Mouse (Mus musculus): ENCODE measurements around the gene Olfr775. TPM values are rescaled to one million over a fixed set of nuclear protein-coding genes. Genes with fewer than 3 reads are reported as not detected.

Gene Olfr775
- not detected in 2 replicates for polyA plus RNA-seq (2014; fragmentation: Nextera tagmentation; extraction: Ambion mirVana)

- DNase-seq (ENCODE audit: low spot score) (no peak), ATAC-seq (replicated peaks; ENCODE audit: low FRiP score) (no peak)
- Histone ChIP-seq H3K27me3 (ENCODE audit: control insufficient read depth, insufficient read depth, low read length) (no peaks in the 10 kb centered on the region), H3K4me1 (replicated peaks; ENCODE audit: control insufficient read depth, insufficient read depth, low read length) (no peaks in the 10 kb centered on the region), H3K4me2 (ENCODE audit: low read depth, low read length, severe bottlenecking) (no peak within 1 kb of the TSS), H3K27ac (ENCODE audit: low read depth, low read length) (no peak within 1 kb of the TSS), H3K36me3 (ENCODE audit: control insufficient read depth, insufficient read depth, low read length) (no peaks in the 10 kb centered on the region), H3K9me3 (ENCODE audit: control insufficient read depth, low read length) (no peaks in the 10 kb centered on the region), H3K9ac (ENCODE audit: low read length) (no peak within 1 kb of the TSS), H3K4me3 (ENCODE audit: low read depth, low read length) (no peak within 1 kb of the TSS)
- 81% methylated on average over 3 of the region's 3 CpGs for WGBS
Measured at GRCm38 (mm10) chr10:129248112-129248511, at the start of gene Olfr775. TSS of gene Olfr775 (plus strand) at chr10:129248412.

- ATAC-seq (replicated peaks; ENCODE audit: low FRiP score), result no peak
- no peaks in the 10 kb centered on the region for H3K4me1 ChIP-seq (replicated peaks; ENCODE audit: control insufficient read depth, insufficient read depth, low read length)
- H3K9me3 ChIP-seq (ENCODE audit: control insufficient read depth, low read length), result no peaks in the 10 kb centered on the region
- WGBS, result 87% methylated on average over 1 of the region's 1 CpGs
- H3K4me3 ChIP-seq (ENCODE audit: low read depth, low read length), result no peak overlapping the region
- H3K9ac ChIP-seq (ENCODE audit: low read length), result no peak overlapping the region
- H3K36me3 ChIP-seq (ENCODE audit: control insufficient read depth, insufficient read depth, low read length), result no peaks in the 10 kb centered on the region
- DNase-seq (ENCODE audit: low spot score), result no peak
- H3K4me2 ChIP-seq (ENCODE audit: low read depth, low read length, severe bottlenecking), result no peak overlapping the region
- H3K27me3 ChIP-seq (ENCODE audit: control insufficient read depth, insufficient read depth, low read length), result no peaks in the 10 kb centered on the region
- H3K27ac ChIP-seq (ENCODE audit: low read depth, low read length), result no peak overlapping the region
Measured at GRCm38 (mm10) chr10:129230737-129231136, 17.5 kb upstream of the Olfr775 start.

GRCm38 (mm10) chr10:129235904-129236303 lies 12.3 kb upstream of the Olfr775 start, which contains the start of gene Olfr774:
TSS of gene Olfr774 (plus strand) at chr10:129236204.
- H3K9ac ChIP-seq (ENCODE audit: low read length), result no peak within 1 kb of the TSS
- no peak within 1 kb of the TSS for H3K4me2 ChIP-seq (ENCODE audit: low read depth, low read length, severe bottlenecking)
- no peaks in the 10 kb centered on the region for H3K4me1 ChIP-seq (replicated peaks; ENCODE audit: control insufficient read depth, insufficient read depth, low read length)
- ATAC-seq (replicated peaks; ENCODE audit: low FRiP score), result no peak
- no peak for DNase-seq (ENCODE audit: low spot score)
- no peak within 1 kb of the TSS for H3K27ac ChIP-seq (ENCODE audit: low read depth, low read length)
- no peaks in the 10 kb centered on the region for H3K27me3 ChIP-seq (ENCODE audit: control insufficient read depth, insufficient read depth, low read length)
- WGBS, result 72% methylated on average over 2 of the region's 2 CpGs
- no peaks in the 10 kb centered on the region for H3K9me3 ChIP-seq (ENCODE audit: control insufficient read depth, low read length)
- H3K4me3 ChIP-seq (ENCODE audit: low read depth, low read length), result no peak within 1 kb of the TSS
- no peaks in the 10 kb centered on the region for H3K36me3 ChIP-seq (ENCODE audit: control insufficient read depth, insufficient read depth, low read length)

GRCm38 (mm10) chr10:129258827-129259226 lies 10.6 kb downstream of the Olfr775 start, which contains the start of gene Olfr776:
TSS of gene Olfr776 (plus strand) at chr10:129259127.
- Histone ChIP-seq H3K27ac (ENCODE audit: low read depth, low read length) (no peak within 1 kb of the TSS), H3K4me3 (ENCODE audit: low read depth, low read length) (no peak within 1 kb of the TSS), H3K9me3 (ENCODE audit: control insufficient read depth, low read length) (no peaks in the 10 kb centered on the region), H3K4me1 (replicated peaks; ENCODE audit: control insufficient read depth, insufficient read depth, low read length) (no peaks in the 10 kb centered on the region), H3K36me3 (ENCODE audit: control insufficient read depth, insufficient read depth, low read length) (no peaks in the 10 kb centered on the region), H3K9ac (ENCODE audit: low read length) (no peak within 1 kb of the TSS), H3K27me3 (ENCODE audit: control insufficient read depth, insufficient read depth, low read length) (no peaks in the 10 kb centered on the region), H3K4me2 (ENCODE audit: low read depth, low read length, severe bottlenecking) (no peak within 1 kb of the TSS)
- no peak for DNase-seq (ENCODE audit: low spot score)
- ATAC-seq (replicated peaks; ENCODE audit: low FRiP score), result no peak

- no peak within 1 kb of the TSS for H3K9ac ChIP-seq (ENCODE audit: low read length)
- H3K27me3 ChIP-seq (ENCODE audit: control insufficient read depth, insufficient read depth, low read length), result no peaks in the 10 kb centered on the region
- WGBS, result 88% methylated on average over 2 of the region's 2 CpGs
- no peak within 1 kb of the TSS for H3K4me2 ChIP-seq (ENCODE audit: low read depth, low read length, severe bottlenecking)
- H3K4me3 ChIP-seq (ENCODE audit: low read depth, low read length), result no peak within 1 kb of the TSS
- no peaks in the 10 kb centered on the region for H3K4me1 ChIP-seq (replicated peaks; ENCODE audit: control insufficient read depth, insufficient read depth, low read length)
- no peak for DNase-seq (ENCODE audit: low spot score)
- no peak within 1 kb of the TSS for H3K27ac ChIP-seq (ENCODE audit: low read depth, low read length)
- ATAC-seq (replicated peaks; ENCODE audit: low FRiP score), result no peak
- no peaks in the 10 kb centered on the region for H3K9me3 ChIP-seq (ENCODE audit: control insufficient read depth, low read length)
- H3K36me3 ChIP-seq (ENCODE audit: control insufficient read depth, insufficient read depth, low read length), result no peaks in the 10 kb centered on the region
Measured at GRCm38 (mm10) chr10:129271081-129271535, 22.9 kb downstream of the Olfr775 start, which contains the start of gene Olfr777. TSS of gene Olfr777 (minus strand) at chr10:129271485.

Other genes starting within 250 kb of the Olfr775 start
- gene Olfr763, start 237.6 kb upstream of the Olfr775 start, polyA plus RNA-seq (2014; fragmentation: Nextera tagmentation; extraction: Ambion mirVana), result not detected in 2 replicates
- not detected in 2 replicates for gene Olfr764-ps1, start 208.5 kb upstream of the Olfr775 start, polyA plus RNA-seq (2014; fragmentation: Nextera tagmentation; extraction: Ambion mirVana)
- not detected in 2 replicates for gene Olfr765, start 198.4 kb upstream of the Olfr775 start, polyA plus RNA-seq (2014; fragmentation: Nextera tagmentation; extraction: Ambion mirVana)
- not detected in 2 replicates for gene Olfr766-ps1, start 179.4 kb upstream of the Olfr775 start, polyA plus RNA-seq (2014; fragmentation: Nextera tagmentation; extraction: Ambion mirVana)
- not detected in 2 replicates for gene Olfr767, start 165.5 kb upstream of the Olfr775 start, polyA plus RNA-seq (2014; fragmentation: Nextera tagmentation; extraction: Ambion mirVana)
- gene Olfr768, start 149.0 kb upstream of the Olfr775 start, polyA plus RNA-seq (2014; fragmentation: Nextera tagmentation; extraction: Ambion mirVana), result not detected in 2 replicates
- not detected in 2 replicates for gene Olfr769, start 130.6 kb upstream of the Olfr775 start, polyA plus RNA-seq (2014; fragmentation: Nextera tagmentation; extraction: Ambion mirVana)
- not detected in 2 replicates for gene Olfr770, start 109.4 kb upstream of the Olfr775 start, polyA plus RNA-seq (2014; fragmentation: Nextera tagmentation; extraction: Ambion mirVana)
- not detected in 2 replicates for gene Olfr771, start 83.7 kb upstream of the Olfr775 start, polyA plus RNA-seq (2014; fragmentation: Nextera tagmentation; extraction: Ambion mirVana)
- not detected in 2 replicates for gene Olfr772, start 70.5 kb upstream of the Olfr775 start, polyA plus RNA-seq (2014; fragmentation: Nextera tagmentation; extraction: Ambion mirVana)
- gene Olfr773, start 61.0 kb upstream of the Olfr775 start, polyA plus RNA-seq (2014; fragmentation: Nextera tagmentation; extraction: Ambion mirVana), result not detected in 2 replicates
- not detected in 2 replicates for gene Olfr774, start 12.2 kb upstream of the Olfr775 start, polyA plus RNA-seq (2014; fragmentation: Nextera tagmentation; extraction: Ambion mirVana)
- not detected in 2 replicates for gene Olfr776, start 10.7 kb downstream of the Olfr775 start, polyA plus RNA-seq (2014; fragmentation: Nextera tagmentation; extraction: Ambion mirVana)
- not detected in 2 replicates for gene Olfr777, start 23.1 kb downstream of the Olfr775 start, polyA plus RNA-seq (2014; fragmentation: Nextera tagmentation; extraction: Ambion mirVana)
- gene Olfr780, start 69.7 kb downstream of the Olfr775 start, polyA plus RNA-seq (2014; fragmentation: Nextera tagmentation; extraction: Ambion mirVana), result not detected in 2 replicates
- not detected in 2 replicates for gene Olfr781, start 80.4 kb downstream of the Olfr775 start, polyA plus RNA-seq (2014; fragmentation: Nextera tagmentation; extraction: Ambion mirVana)
- gene Olfr782, start 100.4 kb downstream of the Olfr775 start, polyA plus RNA-seq (2014; fragmentation: Nextera tagmentation; extraction: Ambion mirVana), result not detected in 2 replicates
- 0.08 TPM in 1 of 2 replicates, not detected in the other for gene Olfr784, start 135.7 kb downstream of the Olfr775 start, polyA plus RNA-seq (2014; fragmentation: Nextera tagmentation; extraction: Ambion mirVana)
- not detected in 2 replicates for gene Olfr785, start 157.0 kb downstream of the Olfr775 start, polyA plus RNA-seq (2014; fragmentation: Nextera tagmentation; extraction: Ambion mirVana)
- not detected in 2 replicates for gene Olfr786, start 178.9 kb downstream of the Olfr775 start, polyA plus RNA-seq (2014; fragmentation: Nextera tagmentation; extraction: Ambion mirVana)
- not detected in 2 replicates for gene Olfr787, start 213.4 kb downstream of the Olfr775 start, polyA plus RNA-seq (2014; fragmentation: Nextera tagmentation; extraction: Ambion mirVana)
- gene Olfr788, start 222.6 kb downstream of the Olfr775 start, polyA plus RNA-seq (2014; fragmentation: Nextera tagmentation; extraction: Ambion mirVana), result not detected in 2 replicates
- not detected in 2 replicates for gene Olfr789, start 236.3 kb downstream of the Olfr775 start, polyA plus RNA-seq (2014; fragmentation: Nextera tagmentation; extraction: Ambion mirVana)